Mouse (Mus musculus) liver, embryonic 13.5 days (tissue): ENCODE measurements around the gene P2rx3. TPM values are rescaled to one million over a fixed set of nuclear protein-coding genes. Genes with fewer than 3 reads are reported as not detected.

Source experiments
- ATAC-seq: fragments of 200-750 bp; cut with Nextera tagmentation; 2 replicates; pipeline ENCODE4 v1.8.0; 2017; ENCODE audit warnings: low read depth, mild to moderate bottlenecking, moderate number of reproducible peaks, moderate library complexity
- DNase-seq: peaks from one replicate; pipeline ENCODE4 v3.0.0; 2022
- H3K27ac ChIP-seq: fragments of 300-500 bp; sonication (generic); 2 replicates; pipeline ENCODE4 v1.5.1; 2015; ENCODE audit warnings: moderate library complexity, mild to moderate bottlenecking, inconsistent platforms
- H3K27me3 ChIP-seq: fragments of 300-500 bp; sonication (generic); 2 replicates; pipeline ENCODE4 v1.6.1; 2015; ENCODE audit warnings: mild to moderate bottlenecking, inconsistent platforms
- H3K36me3 ChIP-seq: fragments of 300-500 bp; sonication (generic); 2 replicates; pipeline ENCODE4 v1.6.1; 2015; ENCODE audit warnings: mild to moderate bottlenecking, inconsistent platforms
- H3K4me1 ChIP-seq: fragments of 300-500 bp; sonication (generic); replicated peaks from 2 replicates; pipeline ENCODE4 v1.6.1; 2015; ENCODE audit warnings: inconsistent platforms
- H3K4me2 ChIP-seq: fragments of 300-500 bp; sonication (generic); 2 replicates; pipeline ENCODE4 v1.6.1; 2015; ENCODE audit warnings: inconsistent platforms, mild to moderate bottlenecking, moderate library complexity
- H3K4me3 ChIP-seq: fragments of 300-500 bp; sonication (generic); replicated peaks from 2 replicates; pipeline ENCODE4 v1.5.1; 2015; ENCODE audit warnings: mild to moderate bottlenecking, inconsistent platforms
- H3K9ac ChIP-seq: fragments of 300-500 bp; sonication (generic); 2 replicates; pipeline ENCODE4 v1.6.1; 2015; ENCODE audit warnings: mild to moderate bottlenecking, inconsistent platforms
- H3K9me3 ChIP-seq: fragments of 300-500 bp; sonication (generic); replicated peaks from 2 replicates; pipeline ENCODE4 v1.6.1; 2016; ENCODE audit warnings: inconsistent platforms
- WGBS: fragments of 180-500 bp; shearing (Covaris S2); methylation state at CpG from one replicate; pipeline ENCODE4 v1.1.7; 2015; ENCODE audit not compliant: insufficient replicate concordance; 5-methylcytosine and 5-hydroxymethylcytosine counted together
- polyA plus RNA-seq: library from polyadenylated mRNA; unstranded; fragments of >200 nt; fragmentation: Nextera tagmentation; extraction: Ambion mirVana; gene quantifications from 2 replicates; pipeline ENCODE4 v1.2.1, GENCODE M21; 2015

The P2rx3 gene
- polyA plus RNA-seq, 1 experiment from 2014 or later, result 0.23 TPM

DNA sequence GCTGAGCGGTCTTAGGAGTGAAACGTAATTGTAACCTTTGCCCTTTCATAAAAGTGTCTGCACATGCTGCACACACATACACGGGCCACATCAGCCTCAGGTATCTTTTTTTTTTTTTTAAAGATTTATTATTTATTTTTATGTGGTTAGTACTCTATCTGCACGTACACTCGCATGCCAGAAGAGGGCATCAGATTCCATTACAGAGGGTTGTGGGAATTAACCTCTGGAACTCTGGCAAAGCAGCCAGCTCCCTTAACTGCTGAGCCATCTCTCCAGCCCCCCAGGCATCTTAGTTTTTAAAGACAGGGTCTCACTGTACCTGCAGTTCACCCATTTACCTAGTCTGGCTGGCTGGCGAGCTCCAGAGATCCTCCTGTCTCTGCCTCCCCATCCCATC is 22.4 kb upstream of the P2rx3 start:
- H3K9ac ChIP-seq, result no peak overlapping the region
- no peak overlapping the region for H3K4me2 ChIP-seq
- H3K4me1 ChIP-seq, result peaks cover 16% of the 10 kb centered on the region
- no peak overlapping the region for H3K4me3 ChIP-seq
- no peak for DNase-seq
- ATAC-seq, result no peak
- no peaks in the 10 kb centered on the region for H3K9me3 ChIP-seq
- 72% methylated on average over 6 of the region's 6 CpGs for WGBS
- no peak overlapping the region for H3K27ac ChIP-seq
- 0 out of 2 replicates have a peak, but pooled peaks cover 3% of the 10 kb centered on the region for H3K27me3 ChIP-seq
- H3K36me3 ChIP-seq, result peaks cover 19% of the 10 kb centered on the region

DNA sequence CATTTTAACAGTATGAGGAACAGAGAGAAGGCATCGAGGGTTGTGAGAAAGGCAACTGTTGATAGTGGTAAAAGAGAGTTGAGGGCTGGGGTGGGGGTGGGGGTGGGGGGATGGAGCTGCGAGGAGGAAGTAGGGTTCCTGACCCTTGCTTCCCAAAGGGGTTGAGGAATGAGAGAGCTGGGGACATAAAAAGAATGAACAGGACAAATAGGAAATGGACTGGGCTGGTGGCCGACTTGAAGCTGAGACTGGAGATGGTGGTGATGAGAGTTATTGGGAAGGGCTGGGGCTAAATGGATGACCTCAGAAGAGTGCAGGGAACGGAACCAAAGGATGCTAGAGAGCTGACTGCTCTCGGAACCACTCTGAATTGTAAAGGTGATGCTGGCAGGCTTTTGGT is 19.4 kb upstream of the P2rx3 start:
- Histone ChIP-seq H3K4me3 (no peak overlapping the region), H3K9me3 (no peaks in the 10 kb centered on the region), H3K4me2 (no peak overlapping the region), H3K9ac (no peak overlapping the region), H3K27me3 (peaks cover 10% of the 10 kb centered on the region; the same call in 1 of the 2 replicates), H3K36me3 (peaks cover 26% of the 10 kb centered on the region), H3K4me1 (peaks cover 29% of the 10 kb centered on the region), H3K27ac (no peak overlapping the region)
- 31% methylated on average over 5 of the region's 5 CpGs for WGBS
- DNase-seq, result no peak
- no peak for ATAC-seq

DNA sequence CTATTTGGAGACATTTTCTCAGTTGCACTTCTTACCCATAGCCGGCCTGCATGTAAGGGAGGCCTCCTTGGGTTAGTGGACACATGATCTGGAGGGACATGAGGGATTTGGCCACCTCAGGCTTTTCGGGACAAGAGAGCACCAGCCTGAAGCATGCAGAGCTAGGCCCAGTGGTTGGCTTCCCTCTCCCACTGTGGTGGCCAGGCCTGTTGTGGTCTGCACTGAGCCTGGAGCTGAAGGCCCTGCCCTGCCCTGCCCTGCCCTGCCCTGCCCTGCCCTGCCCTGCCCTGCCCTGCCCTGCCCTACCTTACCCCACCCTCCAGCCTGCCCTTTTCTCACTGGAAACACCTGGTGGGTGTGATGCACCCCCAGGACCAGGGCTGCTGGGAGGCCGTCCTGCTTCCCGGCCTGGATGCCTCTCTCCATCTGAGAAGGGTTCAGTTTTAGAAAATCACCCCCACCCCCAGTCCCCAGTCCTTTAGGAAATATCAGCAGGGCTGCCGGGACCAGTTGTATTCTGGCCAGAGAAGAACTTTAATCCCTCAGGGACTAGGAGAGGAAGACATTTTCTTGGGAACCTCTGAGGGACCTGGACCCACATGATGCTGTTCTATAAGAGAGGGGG is 16.0 kb upstream of the P2rx3 start:
- WGBS, result 77% methylated on average over 5 of the region's 5 CpGs
- DNase-seq (no peak), ATAC-seq (no peak)
- H3K27me3 ChIP-seq, result peaks cover 38% of the 10 kb centered on the region
- H3K9me3 ChIP-seq, result no peaks in the 10 kb centered on the region
- peaks cover 11% of the 10 kb centered on the region; the same call in 1 of the 2 replicates for H3K36me3 ChIP-seq
- no peak overlapping the region for H3K9ac ChIP-seq
- no peak overlapping the region for H3K4me3 ChIP-seq
- no peak overlapping the region for H3K4me2 ChIP-seq
- H3K4me1 ChIP-seq, result peaks cover 33% of the 10 kb centered on the region
- H3K27ac ChIP-seq, result no peak overlapping the region

DNA sequence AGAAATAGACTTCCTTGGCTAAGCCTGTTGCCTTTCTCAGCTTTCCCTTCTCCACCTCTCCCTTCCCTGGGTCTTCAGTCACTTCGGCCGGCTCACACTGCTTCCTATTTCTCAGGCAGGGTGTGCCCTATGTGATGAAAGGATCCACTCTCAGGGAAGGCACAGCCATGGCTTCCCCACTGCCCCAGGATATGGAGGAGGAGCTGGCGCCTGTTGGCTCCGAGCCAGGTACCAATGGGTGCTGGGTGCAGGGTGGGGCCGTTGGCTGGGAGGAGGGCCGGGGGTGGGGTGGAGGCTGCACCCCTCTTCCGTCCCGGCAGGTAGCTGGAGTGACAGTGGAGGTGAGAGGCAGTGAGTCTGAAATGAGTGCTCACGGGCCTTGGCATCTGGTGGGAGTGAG is 13.5 kb upstream of the P2rx3 start:
- Histone ChIP-seq H3K9me3 (no peaks in the 10 kb centered on the region), H3K27ac (0 out of 2 replicates have a peak overlapping the region, but pooled peaks have one; percentile 18), H3K36me3 (peaks cover 25% of the 10 kb centered on the region), H3K9ac (peak overlapping the region; percentile 33; the same call in 1 of the 2 replicates), H3K4me2 (peak overlapping the region; percentile 28; the same call in 1 of the 2 replicates), H3K4me1 (peaks cover 54% of the 10 kb centered on the region), H3K4me3 (peak overlapping the region; percentile 22; the same call in 1 of the 2 replicates), H3K27me3 (peaks cover 41% of the 10 kb centered on the region)
- WGBS, result 46% methylated on average over 9 of the region's 9 CpGs
- ATAC-seq (no peak), DNase-seq (no peak)

DNA sequence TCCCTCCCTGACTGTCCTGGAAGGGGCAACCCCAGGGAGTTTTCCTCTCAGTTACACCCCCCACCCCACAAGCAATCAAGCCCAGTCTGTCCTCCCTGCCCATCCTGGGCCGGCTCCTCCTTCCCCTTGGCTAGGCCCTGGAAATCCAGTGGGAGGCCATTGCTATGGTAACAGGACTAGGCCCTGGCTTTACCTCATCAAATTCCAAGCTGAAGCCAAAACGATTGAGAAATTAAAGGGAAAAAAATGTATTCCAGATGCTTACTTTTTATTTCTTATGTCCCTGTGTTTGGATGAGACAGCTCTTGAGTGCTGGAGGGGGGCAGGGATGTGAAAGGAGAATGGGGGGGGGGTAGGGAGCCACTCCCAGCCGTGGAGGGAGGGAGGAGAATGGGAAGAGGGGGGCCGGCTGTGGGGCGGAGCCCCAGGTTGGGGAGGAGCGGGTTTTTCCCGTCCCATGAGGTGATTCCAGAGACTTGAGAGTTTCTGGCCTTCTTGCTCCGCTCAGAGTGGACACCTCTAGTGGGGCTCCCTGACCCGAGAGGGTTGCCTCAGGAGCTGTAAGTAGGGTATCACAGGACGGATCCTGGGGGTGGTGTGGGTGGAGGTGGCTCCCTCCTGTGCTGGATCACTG is 12.9 kb upstream of the P2rx3 start:
- Histone ChIP-seq H3K9me3 (no peaks in the 10 kb centered on the region), H3K27me3 (peaks cover 41% of the 10 kb centered on the region), H3K27ac (0 out of 2 replicates have a peak overlapping the region, but pooled peaks have one; percentile 18), H3K4me2 (peak overlapping the region; percentile 28; the same call in 1 of the 2 replicates), H3K4me3 (peak overlapping the region; percentile 22; the same call in 1 of the 2 replicates), H3K4me1 (peaks cover 54% of the 10 kb centered on the region), H3K36me3 (peaks cover 32% of the 10 kb centered on the region), H3K9ac (peak overlapping the region; percentile 33; the same call in 1 of the 2 replicates)
- 25% methylated on average over 10 of the region's 10 CpGs for WGBS
- ATAC-seq, result no peak
- no peak for DNase-seq

DNA sequence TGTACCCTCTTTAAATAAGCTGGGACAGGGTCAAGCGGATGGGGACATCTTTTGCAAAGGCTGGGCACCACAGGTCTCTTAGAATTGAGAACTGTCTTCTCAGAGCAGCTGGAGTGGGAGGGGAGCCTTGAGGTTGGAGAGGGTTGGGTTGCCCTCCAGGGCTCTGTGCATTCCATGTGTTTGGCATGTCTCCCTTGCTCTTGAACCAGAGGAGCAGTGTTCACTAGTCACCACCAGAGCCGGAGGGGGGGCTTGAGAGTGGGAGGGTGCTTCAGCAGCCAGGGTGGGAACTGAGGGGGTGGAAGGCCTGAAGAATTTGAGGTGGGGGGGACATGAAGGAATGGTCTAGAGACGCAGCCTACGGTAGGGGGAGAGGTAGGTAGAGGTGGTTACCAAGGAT is 12.0 kb upstream of the P2rx3 start:
- Histone ChIP-seq H3K4me1 (peaks cover 54% of the 10 kb centered on the region), H3K27ac (no peak overlapping the region), H3K9me3 (no peaks in the 10 kb centered on the region), H3K4me3 (no peak overlapping the region), H3K27me3 (peaks cover 37% of the 10 kb centered on the region), H3K4me2 (no peak overlapping the region), H3K36me3 (peaks cover 35% of the 10 kb centered on the region), H3K9ac (no peak overlapping the region)
- DNase-seq, result no peak
- 75% methylated on average over 4 of the region's 4 CpGs for WGBS
- no peak for ATAC-seq

DNA sequence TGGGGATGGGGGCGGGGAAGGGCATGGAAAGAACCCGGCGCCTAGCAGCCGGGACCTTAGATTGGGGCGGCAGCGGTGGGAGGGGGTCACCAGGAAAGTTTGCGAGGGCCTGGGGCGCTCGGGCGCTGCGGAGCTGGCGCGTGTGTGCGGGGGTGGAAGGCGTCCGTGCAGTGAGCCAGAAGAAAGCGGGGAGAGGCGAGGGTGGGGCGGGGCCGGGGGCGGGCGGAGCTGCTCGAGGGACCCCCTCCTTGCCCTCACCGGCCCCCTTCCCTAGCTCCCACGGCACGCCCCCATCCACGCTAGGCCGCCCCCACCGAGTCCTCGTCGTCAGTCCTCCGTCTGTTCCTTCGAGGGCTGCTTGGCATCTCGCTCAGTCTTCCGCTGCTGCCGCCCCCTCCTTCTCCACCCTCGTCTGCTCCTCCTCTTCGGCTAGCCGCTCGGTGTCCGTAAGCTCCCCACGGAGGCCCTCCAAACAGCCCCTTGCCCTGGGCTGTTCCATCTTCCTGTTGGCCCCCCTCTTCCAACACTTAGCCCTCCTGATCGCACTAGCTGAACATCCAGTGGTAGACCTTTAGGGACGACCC is 11.0 kb upstream of the P2rx3 start:
- Histone ChIP-seq H3K9ac (peak overlapping the region; percentile 72), H3K4me1 (peaks cover 50% of the 10 kb centered on the region), H3K27me3 (peaks cover 37% of the 10 kb centered on the region), H3K4me2 (peak overlapping the region; percentile 93), H3K9me3 (no peaks in the 10 kb centered on the region), H3K4me3 (peak overlapping the region; percentile 66), H3K27ac (peak overlapping the region; percentile 35; the same call in 1 of the 2 replicates), H3K36me3 (peaks cover 42% of the 10 kb centered on the region)
- peak; percentile 18 for ATAC-seq
- WGBS, result 1% methylated on average over 44 of the region's 44 CpGs
- DNase-seq, result peak; percentile 28

DNA sequence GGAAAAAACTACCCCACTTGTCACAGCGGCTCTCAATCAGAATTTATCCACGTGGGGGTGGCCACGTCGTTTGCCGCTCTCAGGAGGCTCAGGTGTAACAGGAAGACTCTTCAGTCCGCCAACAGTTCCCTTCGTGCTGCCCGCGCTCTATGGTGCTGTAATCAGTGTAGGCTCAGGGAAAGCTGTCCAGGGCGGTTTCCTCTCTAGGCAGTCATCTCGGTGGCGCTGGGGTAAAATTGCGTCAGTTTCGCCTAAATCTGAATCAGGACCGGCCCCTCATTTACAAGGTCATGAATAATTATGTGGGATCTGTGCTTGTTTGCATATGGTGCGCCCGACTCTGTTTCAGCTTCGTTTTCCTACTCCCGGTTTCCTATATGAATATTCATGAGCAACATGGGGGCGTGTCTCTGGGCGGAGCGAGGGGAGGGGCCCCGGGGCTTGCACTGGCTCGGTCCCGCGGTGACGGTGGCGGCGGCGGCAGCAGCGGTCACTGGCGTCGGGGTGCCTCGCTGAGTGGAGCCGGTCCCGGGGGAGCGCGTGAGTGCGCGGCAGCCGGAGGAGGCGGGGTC is 10.4 kb upstream of the P2rx3 start, which contains the start of gene Tnks1bp1:
Gene Tnks1bp1, plus strand, starts transcription at position 427 of the 572 bp plus-strand sequence.
- H3K36me3 ChIP-seq, result peaks cover 48% of the 10 kb centered on the region
- H3K27me3 ChIP-seq, result peaks cover 37% of the 10 kb centered on the region
- H3K27ac ChIP-seq, result peak within 1 kb of the TSS; percentile 53
- peak within 1 kb of the TSS; percentile 93 for H3K4me2 ChIP-seq
- H3K9ac ChIP-seq, result peak within 1 kb of the TSS; percentile 72
- ATAC-seq (peak; percentile 85), DNase-seq (peak; percentile 93)
- peaks cover 44% of the 10 kb centered on the region for H3K4me1 ChIP-seq
- no peaks in the 10 kb centered on the region for H3K9me3 ChIP-seq
- WGBS, result under 1% methylated on average over 42 of the region's 42 CpGs
- H3K4me3 ChIP-seq, result peak within 1 kb of the TSS; percentile 66

DNA sequence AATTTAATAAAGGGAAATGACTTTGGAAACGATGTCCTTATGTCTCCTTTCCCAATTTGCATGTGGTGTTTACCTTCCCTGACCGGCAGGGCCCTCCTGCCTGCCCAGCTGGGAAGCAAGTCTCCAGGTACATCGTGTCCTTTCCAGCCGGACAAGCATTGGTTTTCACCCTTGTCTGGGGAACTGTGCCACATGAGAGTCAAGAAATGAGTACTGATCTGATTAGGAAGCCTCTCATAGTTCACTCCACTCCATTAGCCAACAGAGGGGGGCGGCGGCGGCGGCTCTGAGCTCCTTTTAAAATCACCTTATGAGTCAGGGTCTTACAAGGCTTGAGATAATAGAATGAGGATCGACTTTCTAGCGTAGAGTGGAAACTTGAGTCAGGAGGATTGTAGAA is 9.8 kb upstream of the P2rx3 start:
- H3K9ac ChIP-seq, result peak overlapping the region; percentile 72
- H3K9me3 ChIP-seq, result no peaks in the 10 kb centered on the region
- ATAC-seq, result no peak
- peak overlapping the region; percentile 93 for H3K4me2 ChIP-seq
- peak overlapping the region; percentile 66 for H3K4me3 ChIP-seq
- DNase-seq, result no peak
- peak overlapping the region; percentile 53 for H3K27ac ChIP-seq
- peaks cover 35% of the 10 kb centered on the region for H3K27me3 ChIP-seq
- peaks cover 54% of the 10 kb centered on the region for H3K36me3 ChIP-seq
- H3K4me1 ChIP-seq, result peaks cover 42% of the 10 kb centered on the region
- WGBS, result 63% methylated on average over 10 of the region's 10 CpGs

DNA sequence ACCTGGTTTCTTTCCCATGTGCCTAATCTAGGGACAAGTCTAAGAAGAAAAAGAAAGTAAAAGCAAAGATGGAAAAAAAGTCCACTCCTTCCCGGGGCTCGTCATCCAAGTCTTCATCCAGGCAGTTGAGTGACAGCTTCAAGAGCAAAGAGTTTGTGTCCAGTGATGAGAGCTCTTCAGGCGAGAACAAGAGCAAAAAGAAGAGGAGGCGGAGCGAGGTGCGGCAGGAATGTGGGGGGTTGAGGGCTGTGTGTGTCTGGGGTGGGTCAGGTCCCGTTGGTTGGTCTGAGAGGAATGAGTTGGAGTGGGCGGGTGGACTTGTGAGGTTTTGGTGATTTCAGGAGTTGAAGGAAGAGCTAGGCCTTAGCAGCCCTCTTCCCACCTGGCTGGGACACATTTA is 9.0 kb upstream of the P2rx3 start:
- H3K27me3 ChIP-seq, result peaks cover 30% of the 10 kb centered on the region
- no peaks in the 10 kb centered on the region for H3K9me3 ChIP-seq
- peak overlapping the region; percentile 93; the same call in 1 of the 2 replicates for H3K4me2 ChIP-seq
- H3K9ac ChIP-seq, result 0 out of 2 replicates have a peak overlapping the region, but pooled peaks have one; percentile 72
- no peak overlapping the region for H3K27ac ChIP-seq
- peaks cover 42% of the 10 kb centered on the region for H3K4me1 ChIP-seq
- no peak overlapping the region for H3K4me3 ChIP-seq
- H3K36me3 ChIP-seq, result peaks cover 62% of the 10 kb centered on the region
- DNase-seq (no peak), ATAC-seq (no peak)
- WGBS, result 84% methylated on average over 8 of the region's 8 CpGs

DNA sequence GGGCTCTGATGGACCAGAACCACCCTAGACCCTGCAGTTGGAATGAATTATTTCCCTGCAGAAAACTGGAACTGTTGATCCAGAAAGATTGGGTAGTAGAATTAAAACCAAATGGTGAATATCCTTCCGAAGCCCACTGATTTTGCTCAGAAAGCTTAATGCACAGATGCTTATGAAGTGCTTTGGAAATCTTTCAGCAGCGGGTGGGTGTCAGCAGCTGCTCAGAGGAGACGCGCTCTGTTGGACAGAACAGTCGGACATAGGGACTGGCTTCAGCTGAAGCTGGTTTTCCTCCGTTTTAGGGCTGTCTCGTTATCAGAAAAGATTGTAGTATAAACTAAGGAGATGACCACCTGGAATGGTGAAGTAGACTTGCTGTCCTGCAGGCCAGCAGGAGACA is 6.4 kb upstream of the P2rx3 start:
- WGBS, result 87% methylated on average over 7 of the region's 7 CpGs

More for the DNA sequence above, 6.4 kb upstream of the P2rx3 start:
- DNase-seq, result no peak
- Histone ChIP-seq H3K27me3 (peaks cover 6% of the 10 kb centered on the region), H3K4me3 (no peak overlapping the region), H3K36me3 (peaks cover 88% of the 10 kb centered on the region), H3K4me2 (no peak overlapping the region), H3K27ac (no peak overlapping the region), H3K9ac (no peak overlapping the region), H3K4me1 (peaks cover 32% of the 10 kb centered on the region), H3K9me3 (no peaks in the 10 kb centered on the region)
- ATAC-seq, result no peak
